Mouse (Mus musculus): ENCODE measurements around the gene Ankrd13b.

DNA sequence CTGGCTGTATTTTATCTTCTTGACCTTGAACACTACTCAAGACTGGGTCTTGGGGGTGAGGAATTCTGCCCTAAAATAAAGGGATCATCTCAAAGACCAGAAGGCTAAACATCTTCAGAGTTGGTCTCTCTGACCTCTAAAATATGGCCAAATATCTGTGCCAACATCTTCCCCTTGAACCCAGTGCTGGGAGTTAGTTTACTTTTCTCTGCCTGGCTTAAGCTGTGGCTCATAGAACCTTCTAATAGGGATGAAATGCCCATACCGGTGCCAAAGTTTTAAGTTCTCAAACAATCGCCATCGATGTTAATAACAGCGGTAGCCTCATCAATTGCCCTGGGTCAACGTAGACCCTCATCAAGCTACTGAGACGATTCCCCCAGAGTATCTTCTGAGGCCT lies 27.6 kb downstream of the Ankrd13b start:
- TF ChIP-seq CTCF (IDR thresholded peaks at IDR 0.05; ENCODE audit: insufficient read depth, low read depth, low read length) (no peak), POLR2A (IDR thresholded peaks at IDR 0.05; ENCODE audit: insufficient read depth, low read depth, low read length) (no peak)
